Comparison of ENCODE assay signal across 31 mouse cellular contexts in genomic region chr17:68084446-68084845, GRCm38 (mm10).
"Had no signal": no experiment of that assay in that cellular context is flagged by ENCODE, and none has a peak within 500 bp of the region (broad histone marks: within the 10 kb centered on the region; RNA-seq: fewer than 3 reads in every experiment).

No protein-coding gene starts in this region.

- ATAC-seq: liver, embryonic 12.5 days; liver, postnatal 0 days; lung, postnatal 0 days; midbrain, embryonic 13.5 days; midbrain, embryonic 15.5 days had no signal

- H3K4me1 ChIP-seq: limb, embryonic 12.5 days; limb, embryonic 15.5 days; liver, embryonic 12.5 days; liver, embryonic 13.5 days; liver, embryonic 15.5 days; megakaryocyte, embryonic 14.5 days; midbrain, embryonic 12.5 days; midbrain, embryonic 13.5 days; midbrain, embryonic 15.5 days; neural tube, embryonic 12.5 days; neural tube, embryonic 13.5 days had no signal

- DNase-seq: left cerebral cortex, postnatal 4 days; liver; liver, embryonic 13.5 days; liver, postnatal 0 days; lung, adult 18-20 months; lung, adult 2 months; lung, embryonic 14.5 days; lung, postnatal 10 days; lung, postnatal 14 days; lung, postnatal 36 days; lung, postnatal 4 days; midbrain, embryonic 14.5 days had no signal

- H3K9ac ChIP-seq: limb, embryonic 12.5 days; limb, embryonic 13.5 days; limb, embryonic 15.5 days; liver, embryonic 12.5 days; liver, embryonic 13.5 days; liver, embryonic 14.5 days; liver, embryonic 15.5 days; liver, postnatal 0 days; lung, embryonic 14.5 days; lung, embryonic 15.5 days; midbrain, embryonic 12.5 days; midbrain, embryonic 13.5 days; midbrain, embryonic 15.5 days; neural tube, embryonic 12.5 days; neural tube, embryonic 13.5 days had no signal

- H3K4me3 ChIP-seq: limb, embryonic 12.5 days; limb, embryonic 13.5 days; limb, embryonic 15.5 days; liver, embryonic 12.5 days; liver, embryonic 13.5 days; liver, embryonic 15.5 days; lung, embryonic 15.5 days; megakaryocyte, embryonic 14.5 days; midbrain, embryonic 10.5 days; midbrain, embryonic 12.5 days; midbrain, embryonic 13.5 days; midbrain, embryonic 15.5 days; myocyte; neural tube, embryonic 12.5 days; neural tube, embryonic 13.5 days had no signal

- H3K9me3 ChIP-seq: limb, embryonic 12.5 days; limb, embryonic 13.5 days; limb, embryonic 15.5 days; liver, embryonic 12.5 days; liver, embryonic 13.5 days; liver, embryonic 15.5 days; lung, embryonic 15.5 days; midbrain, embryonic 10.5 days; midbrain, embryonic 12.5 days; midbrain, embryonic 13.5 days; midbrain, embryonic 15.5 days; neural tube, embryonic 12.5 days; neural tube, embryonic 13.5 days had no signal

- H3K4me2 ChIP-seq: limb, embryonic 12.5 days; limb, embryonic 13.5 days; limb, embryonic 15.5 days; liver, embryonic 11.5 days; liver, embryonic 12.5 days; liver, embryonic 13.5 days; liver, embryonic 15.5 days; lung, embryonic 14.5 days; lung, embryonic 15.5 days; midbrain, embryonic 11.5 days; midbrain, embryonic 12.5 days; midbrain, embryonic 13.5 days; midbrain, embryonic 15.5 days; neural tube, embryonic 12.5 days; neural tube, embryonic 13.5 days had no signal

- H3K27ac ChIP-seq: limb, embryonic 12.5 days; limb, embryonic 13.5 days; limb, embryonic 15.5 days; liver, embryonic 12.5 days; liver, embryonic 13.5 days; liver, embryonic 14.5 days; liver, embryonic 15.5 days; lung, embryonic 15.5 days; macrophage; midbrain, embryonic 10.5 days; midbrain, embryonic 12.5 days; midbrain, embryonic 13.5 days; midbrain, embryonic 15.5 days; neural tube, embryonic 12.5 days; neural tube, embryonic 13.5 days had no signal

- H3K36me3 ChIP-seq: limb, embryonic 12.5 days; limb, embryonic 13.5 days; limb, embryonic 15.5 days; liver, embryonic 12.5 days; liver, embryonic 13.5 days; liver, embryonic 15.5 days; lung, embryonic 15.5 days; midbrain, embryonic 10.5 days; midbrain, embryonic 12.5 days; midbrain, embryonic 13.5 days; midbrain, embryonic 15.5 days; neural tube, embryonic 12.5 days; neural tube, embryonic 13.5 days had no signal

- H3K27me3 ChIP-seq: limb, embryonic 12.5 days; limb, embryonic 13.5 days; limb, embryonic 15.5 days; liver, embryonic 12.5 days; liver, embryonic 13.5 days; liver, embryonic 15.5 days; lung, embryonic 15.5 days; megakaryocyte, embryonic 14.5 days; midbrain, embryonic 12.5 days; midbrain, embryonic 13.5 days; midbrain, embryonic 15.5 days; neural tube, embryonic 12.5 days; neural tube, embryonic 13.5 days had no signal
